Mouse (Mus musculus) CH12.LX (cell line): ENCODE measurements around the gene 0610012G03Rik. TPM values are rescaled to one million over a fixed set of nuclear protein-coding genes. Genes with fewer than 3 reads are reported as not detected.

Source experiments
- DNase-seq: peaks from one replicate; pipeline ENCODE4 v3.0.0-alpha.2; 2013; ENCODE audit errors: extremely low read depth
- H3K27ac ChIP-seq: 2 replicates; pipeline ENCODE4 v1.5.1; 2012; ENCODE audit warnings: low read depth, mild to moderate bottlenecking, control low read depth, moderate library complexity; ENCODE audit not compliant: insufficient read depth
- H3K27me3 ChIP-seq: replicated peaks from 2 replicates; pipeline ENCODE3; 2012; ENCODE audit warnings: inconsistent platforms
- H3K36me3 ChIP-seq, 2 experiments: replicated peaks in 1 of 2; 2 replicates each; pipeline versions ENCODE3 to v1.6.1; 2012; ENCODE audit warnings: inconsistent platforms in 1 of 2, low read length in 1 of 2, mild to moderate bottlenecking in 1 of 2, mixed read lengths in 1 of 2, moderate library complexity in 1 of 2; ENCODE audit not compliant: control insufficient read depth in 1 of 2, insufficient read depth in 1 of 2
- H3K4me1 ChIP-seq, 2 experiments: 2 replicates each; pipeline ENCODE4 v1.6.1; 2012; ENCODE audit warnings: inconsistent platforms in 1 of 2, moderate library complexity in 1 of 2; ENCODE audit not compliant: insufficient read depth in 2 of 2, control insufficient read depth in 1 of 2
- H3K4me2 ChIP-seq: 2 replicates; pipeline ENCODE4 v1.6.1; 2012; ENCODE audit warnings: low read depth, mild to moderate bottlenecking, control low read depth; ENCODE audit not compliant: poor library complexity, insufficient read depth, severe bottlenecking
- H3K4me3 ChIP-seq, 3 experiments: fragments of 150-350 bp in 1 of 3; sonication (generic) in 1 of 3; replicated peaks in 1 of 3; 2 replicates each; pipeline versions ENCODE3 to v1.5.1; 2011 to 2012; ENCODE audit warnings: low read depth in 2 of 3, low read length in 2 of 3, mild to moderate bottlenecking in 2 of 3, moderate library complexity in 2 of 3, control low read depth in 1 of 3, improper control_type of control experiment in 1 of 3, inconsistent platforms in 1 of 3, mixed read lengths in 1 of 3; ENCODE audit not compliant: poor library complexity in 1 of 3
- H3K79me2 ChIP-seq: replicated peaks from 2 replicates; pipeline ENCODE4 v1.6.1; 2012; ENCODE audit warnings: mild to moderate bottlenecking, moderate library complexity; ENCODE audit not compliant: control insufficient read depth, poor library complexity, insufficient read depth, severe bottlenecking; ENCODE audit errors: extremely low read depth
- H3K9ac ChIP-seq: 2 replicates; pipeline ENCODE4 v1.6.1; 2012; ENCODE audit warnings: low read depth, mild to moderate bottlenecking, control low read depth, moderate library complexity; ENCODE audit not compliant: insufficient read depth
- H3K9me3 ChIP-seq: replicated peaks from 2 replicates; pipeline ENCODE3; 2012; ENCODE audit warnings: low read length, inconsistent platforms, mixed read lengths
- BHLHE40 ChIP-seq: IDR thresholded peaks from 2 replicates; pipeline ENCODE4 v1.6.1; 2011; ENCODE audit warnings: mild to moderate bottlenecking, low read depth, low read length, improper control_type of control experiment
- CHD2 ChIP-seq: IDR thresholded peaks from 2 replicates; pipeline ENCODE4 v1.6.1; 2011; ENCODE audit warnings: low read length, improper control_type of control experiment
- ETS1 ChIP-seq: conservative IDR thresholded peaks from 2 replicates; pipeline ENCODE4 v1.6.1; 2012; ENCODE audit warnings: low read depth, mild to moderate bottlenecking, inconsistent platforms, low read length, improper control_type of control experiment, moderate library complexity
- IRF4 ChIP-seq: IDR thresholded peaks from 2 replicates; pipeline ENCODE4 v1.6.1; 2014; ENCODE audit warnings: low read depth, mild to moderate bottlenecking, inconsistent platforms, low read length, improper control_type of control experiment
- JUN ChIP-seq: IDR thresholded peaks from 2 replicates; pipeline ENCODE4 v1.6.1; 2011; ENCODE audit warnings: low read depth, mild to moderate bottlenecking, low read length, improper control_type of control experiment, moderate library complexity; ENCODE audit not compliant: insufficient read depth
- MAX ChIP-seq: IDR thresholded peaks from 2 replicates; pipeline ENCODE4 v1.6.1; 2011; ENCODE audit warnings: low read length, improper control_type of control experiment
- MAZ ChIP-seq: IDR thresholded peaks from 2 replicates; pipeline ENCODE4 v1.6.1; 2012; ENCODE audit warnings: low read depth, mild to moderate bottlenecking, inconsistent platforms, low read length, improper control_type of control experiment, moderate library complexity
- PAX5 ChIP-seq: IDR thresholded peaks from 2 replicates; pipeline ENCODE4 v1.6.1; 2012; ENCODE audit warnings: low read length, inconsistent platforms, mixed read lengths
- RAD21 ChIP-seq: IDR thresholded peaks from 2 replicates; pipeline ENCODE4 v1.6.1; 2011; ENCODE audit warnings: low read depth, mild to moderate bottlenecking, low read length, improper control_type of control experiment, moderate library complexity
- RCOR1 ChIP-seq: conservative IDR thresholded peaks from 2 replicates; pipeline ENCODE4 v1.6.1; 2012; ENCODE audit warnings: low read depth, mild to moderate bottlenecking, inconsistent platforms, low read length, improper control_type of control experiment
- SIN3A ChIP-seq: IDR thresholded peaks from 2 replicates; pipeline ENCODE4 v1.6.1; 2012; ENCODE audit warnings: low read length, improper control_type of control experiment, inconsistent platforms
- ZC3H11A ChIP-seq: IDR thresholded peaks from 2 replicates; pipeline ENCODE4 v1.6.1; 2012; ENCODE audit warnings: low read depth, mild to moderate bottlenecking, inconsistent platforms, low read length, improper control_type of control experiment
- ZNF384 ChIP-seq: IDR thresholded peaks from 2 replicates; pipeline ENCODE4 v1.6.1; 2012; ENCODE audit warnings: low read depth, low read length, improper control_type of control experiment, inconsistent platforms
- dilution Hi-C: fragments of 300-500 bp; cut with MboI; formaldehyde crosslinking; loops from 2 replicates; pipeline ENCODE4 v1.14.3; 2020; ENCODE audit warnings: low sequenced_read_pairs; ENCODE audit not compliant: extremely low pct_unique_long_range_greater_than_20kb, extremely low pct_ligation_motif_present
- in situ Hi-C: fragments of 300-500 bp; cut with MboI; formaldehyde crosslinking; loops from 3 replicates; pipeline ENCODE4 v1.14.3; 2019; ENCODE audit warnings: low sequenced_read_pairs, low pct_ligation_motif_present, low pct_unique_long_range_greater_than_20kb, mixed read lengths
- polyA plus RNA-seq: library from polyadenylated mRNA; unstranded; fragments of >175 nt; gene quantifications from 2 replicates; pipeline ENCODE4 v1.2.1, GENCODE M21; 2012; ENCODE audit warnings: low read depth; ENCODE audit not compliant: insufficient read length
- total RNA-seq, 2 experiments: library from RNA; depleted of rRNA; stranded (reverse); fragments of 300-350 nt in 1 of 2; fragments of >200 nt in 1 of 2; gene quantifications; 2 replicates each; pipeline ENCODE4 v1.2.3; 2012 to 2014

Gene 0610012G03Rik
- total and polyA plus RNA-seq, 3 experiments: 29.4 to 48.0 (median 38.0) TPM

GRCm38 (mm10) chr16:31903239-31903638, 45.1 kb downstream of the 0610012G03Rik start:
- no peak overlapping the region for H3K4me2 ChIP-seq
- peaks cover 0 to 9% of the 10 kb centered on the region in 2 experiments; a peak in 2 of 4 replicates for H3K4me1 ChIP-seq
- no peaks in the 10 kb centered on the region for H3K79me2 ChIP-seq
- in situ Hi-C loops: no loop called here
- DNase-seq: no peak
- no peak overlapping the region for H3K9ac ChIP-seq
- no peaks in the 10 kb centered on the region for H3K27me3 ChIP-seq
- TF ChIP-seq MAZ (no peak), JUN (no peak), ZC3H11A (no peak), MAX (no peak), IRF4 (no peak), SIN3A (no peak), RAD21 (no peak)
- TF ChIP-seq, all 38 proteins: peak for 0
- H3K4me3 ChIP-seq: no peak overlapping the region
- dilution Hi-C loops: no loop called here
- H3K9me3 ChIP-seq: peaks cover 9% of the 10 kb centered on the region
- H3K36me3 ChIP-seq: no peaks in the 10 kb centered on the region
- no peak overlapping the region for H3K27ac ChIP-seq

- H3K27me3 ChIP-seq: no peaks in the 10 kb centered on the region
- in situ Hi-C loops: no loop called here
- no peak for TF ChIP-seq ETS1
- no peak for TF ChIP-seq CHD2
- TF ChIP-seq ZC3H11A: no peak
- TF ChIP-seq JUN: no peak
- TF ChIP-seq ZNF384: no peak
- no peak for TF ChIP-seq RCOR1
- TF ChIP-seq PAX5: no peak
- TF ChIP-seq BHLHE40: no peak
- TF ChIP-seq, all 38 proteins: peak for 0
- no peaks in the 10 kb centered on the region for H3K79me2 ChIP-seq
- no peak overlapping the region for H3K4me2 ChIP-seq
- H3K4me3 ChIP-seq: no peak overlapping the region
- dilution Hi-C loops: no loop called here
- H3K9ac ChIP-seq: no peak overlapping the region
- peaks cover 0 to 9% of the 10 kb centered on the region in 2 experiments; a peak in 2 of 4 replicates for H3K4me1 ChIP-seq
- H3K9me3 ChIP-seq: peaks cover 9% of the 10 kb centered on the region
- no peak overlapping the region for H3K27ac ChIP-seq
- H3K36me3 ChIP-seq: no peaks in the 10 kb centered on the region
- no peak for DNase-seq
Measured at GRCm38 (mm10) chr16:31901886-31902285, 46.4 kb downstream of the 0610012G03Rik start.
